Mouse (Mus musculus) spleen, adult 2 months (tissue): Measurements from ENCODE around the gene Lrrc8d.

Experiments
- CTCF ChIP-seq: fragments of 200-500 bp; IDR thresholded peaks from 2 replicates; pipeline ENCODE4 v1.5.1; 2011; ENCODE audit warnings: mild to moderate bottlenecking, inconsistent platforms; ENCODE audit not compliant: insufficient read depth, insufficient read length, insufficient replicate concordance; ENCODE audit errors: extremely low read depth
- POLR2A ChIP-seq: fragments of 200-500 bp; IDR thresholded peaks from 2 replicates; pipeline ENCODE4 v1.6.1; 2011; ENCODE audit warnings: low read depth, low read length, inconsistent platforms

DNA sequence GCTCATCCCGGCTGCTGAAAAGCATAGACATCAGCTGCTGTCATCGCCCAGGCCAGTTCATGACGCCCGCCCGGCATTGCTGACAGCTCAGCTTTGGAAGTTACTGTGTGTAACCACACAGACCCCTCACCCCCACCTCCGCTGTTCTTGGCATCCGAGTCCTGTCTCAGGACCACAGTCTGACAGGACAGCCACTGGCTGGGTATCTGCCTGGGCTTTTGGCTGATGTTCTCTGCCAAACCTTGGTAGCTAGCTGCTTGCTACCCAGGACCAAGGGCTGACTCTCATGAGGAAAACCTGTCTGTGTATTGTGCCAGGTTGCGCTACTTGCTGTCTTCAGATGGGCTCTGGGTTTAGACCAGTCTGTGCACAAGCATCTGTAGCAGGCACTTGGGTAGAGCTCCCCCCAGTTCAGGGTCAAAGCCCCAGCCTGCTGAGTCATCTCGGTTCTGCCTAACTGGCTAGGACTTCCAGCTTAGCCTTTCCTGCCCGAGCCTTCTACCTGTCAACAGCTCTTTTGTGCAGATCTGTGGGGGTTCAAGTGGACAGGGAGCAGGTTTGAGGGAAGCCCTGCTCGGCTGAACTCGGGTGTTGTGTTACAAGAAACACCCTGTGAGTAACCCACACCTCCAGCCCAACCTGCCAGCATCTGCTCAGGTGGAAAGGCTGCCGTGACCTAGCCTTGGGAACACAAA lies 93.2 kb downstream of the Lrrc8d start:
- TF ChIP-seq POLR2A = no peak
- TF ChIP-seq CTCF = no peak
